Mouse (Mus musculus): ENCODE measurements around the gene Gm2956. TPM values are rescaled to one million over a fixed set of nuclear protein-coding genes. Genes with fewer than 3 reads are reported as not detected.
"Not testable (repeated sequence)": the region's sequence is repeated elsewhere in the genome, so short reads cannot be mapped to it uniquely, and the experiment has no call there.

Gene Gm2956
- polyA plus RNA-seq (2012; rRNA removed): not detected in 2 replicates

GRCm38 (mm10) chr14:3332087-3332677 is at the start of gene Gm2956:
Gene Gm2956, plus strand, starts transcription at chr14:3332627.
- 3% methylated on average over 4 of the region's 37 CpGs for WGBS
- DNase-seq (ENCODE audit: low read depth, low spot score): not testable (repeated sequence)

DNA sequence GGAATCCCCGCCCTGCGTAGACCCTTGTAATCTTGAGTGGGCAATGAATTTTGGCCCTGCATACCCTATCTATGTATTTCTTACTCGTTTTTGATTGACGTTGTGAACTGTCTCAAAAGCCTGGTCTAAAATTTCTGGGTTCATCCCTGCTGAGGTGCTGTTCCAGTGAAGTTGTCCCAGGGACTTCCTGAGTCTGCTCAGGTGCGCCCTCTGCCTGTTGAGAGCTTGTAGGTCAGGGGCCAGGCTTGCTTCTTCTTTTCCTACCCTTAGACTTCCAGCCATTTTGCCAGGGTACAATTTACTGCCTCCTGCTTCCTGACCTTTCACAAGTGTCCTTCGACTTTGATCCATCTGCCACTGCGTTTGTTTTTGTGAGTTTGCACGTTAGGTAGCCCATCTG is 979 bp downstream of the Gm2956 start:
- 5% methylated on average over 6 of the region's 8 CpGs for WGBS
- DNase-seq (ENCODE audit: low read depth, low spot score): not testable (repeated sequence)

DNA sequence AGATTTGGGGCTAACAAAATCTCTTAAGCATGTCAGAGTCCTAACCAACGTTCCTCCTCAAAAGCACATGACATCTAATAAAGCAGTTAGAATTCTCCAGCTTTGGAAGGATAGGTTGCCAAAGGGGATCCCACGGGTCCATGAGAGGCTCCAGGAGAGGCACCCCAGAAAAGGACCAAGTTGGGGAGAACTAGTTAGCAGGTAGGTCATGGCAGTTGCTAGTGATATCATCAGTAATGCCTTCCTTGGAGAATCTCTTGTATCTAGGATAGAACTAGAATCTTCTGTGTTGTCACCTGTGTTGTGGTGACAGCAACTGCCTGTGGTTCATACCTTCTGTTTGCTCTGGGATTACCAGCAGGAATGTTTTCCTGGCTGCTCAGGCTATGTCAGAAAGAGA is 62.4 kb downstream of the Gm2956 start, which contains the start of gene Gm10413:
Gm10413 (plus strand) TSS at position 301 of the 400 bp plus-strand sequence.
- no CpG with 5 or more reads among the region's 2 CpGs for WGBS
- not testable (repeated sequence) for DNase-seq (ENCODE audit: low read depth, low spot score)

Other genes starting within 250 kb of the Gm2956 start
- 0.29 TPM in 1 of 2 replicates, not detected in the other for gene Gm10340, start 198.6 kb upstream of the Gm2956 start, polyA plus RNA-seq (2012; rRNA removed)
- not detected in 2 replicates for gene Gm5795, start 144.4 kb upstream of the Gm2956 start, polyA plus RNA-seq (2012; rRNA removed)
- gene D830030K20Rik, start 124.1 kb upstream of the Gm2956 start, polyA plus RNA-seq (2012; rRNA removed): not detected in 2 replicates
- not detected in 2 replicates for gene Gm10413, start 62.5 kb downstream of the Gm2956 start, polyA plus RNA-seq (2012; rRNA removed)
- not detected in 2 replicates for gene Gm10409, start 80.0 kb downstream of the Gm2956 start, polyA plus RNA-seq (2012; rRNA removed)
- 0.05 TPM in 1 of 2 replicates, not detected in the other for gene Gm3005, start 95.5 kb downstream of the Gm2956 start, polyA plus RNA-seq (2012; rRNA removed)
- not detected in 2 replicates for gene Gm10408, start 116.8 kb downstream of the Gm2956 start, polyA plus RNA-seq (2012; rRNA removed)